Mouse (Mus musculus): ENCODE measurements around the gene Ankrd66. TPM values are rescaled to one million over a fixed set of nuclear protein-coding genes. Genes with fewer than 3 reads are reported as not detected.

Gene Ankrd66
- polyA plus RNA-seq, 1 experiment from 2014 or later = not detected

GRCm38 (mm10) chr17:43518644-43519409 is 24.6 kb downstream of the Ankrd66 start:
- Histone ChIP-seq H3K9ac (ENCODE audit: low read length) (no peak overlapping the region), H3K4me2 (ENCODE audit: low read depth, low read length) (0 out of 2 replicates have a peak overlapping the region, but pooled peaks have one; percentile 7), H3K4me1 (ENCODE audit: control insufficient read depth, insufficient read depth, low read length) (no peaks in the 10 kb centered on the region), H3K4me3 (ENCODE audit: low read length) (no peak overlapping the region), H3K27ac (ENCODE audit: low read length) (no peak overlapping the region), H3K9me3 (replicated peaks; ENCODE audit: control insufficient read depth, low read length) (peaks cover 6% of the 10 kb centered on the region), H3K27me3 (ENCODE audit: control insufficient read depth, insufficient read depth, low read length) (no peaks in the 10 kb centered on the region; the same call in 1 of the 2 replicates), H3K36me3 (ENCODE audit: control insufficient read depth, insufficient read depth) (no peaks in the 10 kb centered on the region)
- ATAC-seq (replicated peaks; ENCODE audit: extremely low read depth, insufficient read depth, low FRiP score) = 0 out of 2 replicates have a peak, but pooled peaks have one; percentile 14
- 24% methylated on average over 18 of the region's 18 CpGs for WGBS

GRCm38 (mm10) chr17:43510782-43511181 is 32.7 kb downstream of the Ankrd66 start:
- H3K4me1 ChIP-seq (ENCODE audit: control insufficient read depth, insufficient read depth, low read length) = no peaks in the 10 kb centered on the region
- H3K4me3 ChIP-seq (ENCODE audit: low read length) = no peak overlapping the region
- no peak for ATAC-seq (replicated peaks; ENCODE audit: extremely low read depth, insufficient read depth, low FRiP score)
- no peaks in the 10 kb centered on the region for H3K36me3 ChIP-seq (ENCODE audit: control insufficient read depth, insufficient read depth)
- no peak overlapping the region for H3K9ac ChIP-seq (ENCODE audit: low read length)
- 80% methylated on average over 4 of the region's 4 CpGs for WGBS
- no peaks in the 10 kb centered on the region for H3K27me3 ChIP-seq (ENCODE audit: control insufficient read depth, insufficient read depth, low read length)
- H3K27ac ChIP-seq (ENCODE audit: low read length) = no peak overlapping the region
- H3K4me2 ChIP-seq (ENCODE audit: low read depth, low read length) = no peak overlapping the region
- peaks cover 6% of the 10 kb centered on the region for H3K9me3 ChIP-seq (replicated peaks; ENCODE audit: control insufficient read depth, low read length)

- H3K27ac ChIP-seq (ENCODE audit: low read length) = no peak overlapping the region
- H3K4me1 ChIP-seq (ENCODE audit: control insufficient read depth, insufficient read depth, low read length) = no peaks in the 10 kb centered on the region
- H3K27me3 ChIP-seq (ENCODE audit: control insufficient read depth, insufficient read depth, low read length) = no peaks in the 10 kb centered on the region
- no peaks in the 10 kb centered on the region for H3K9me3 ChIP-seq (replicated peaks; ENCODE audit: control insufficient read depth, low read length)
- ATAC-seq (replicated peaks; ENCODE audit: extremely low read depth, insufficient read depth, low FRiP score) = no peak
- no peak overlapping the region for H3K4me3 ChIP-seq (ENCODE audit: low read length)
- no peak overlapping the region for H3K9ac ChIP-seq (ENCODE audit: low read length)
- no peaks in the 10 kb centered on the region for H3K36me3 ChIP-seq (ENCODE audit: control insufficient read depth, insufficient read depth)
- H3K4me2 ChIP-seq (ENCODE audit: low read depth, low read length) = no peak overlapping the region
- WGBS = 53% methylated on average over 6 of the region's 6 CpGs
Observed at GRCm38 (mm10) chr17:43504594-43504934, 38.9 kb downstream of the Ankrd66 start.

- H3K27ac ChIP-seq (ENCODE audit: low read length) = no peak overlapping the region
- no peaks in the 10 kb centered on the region for H3K27me3 ChIP-seq (ENCODE audit: control insufficient read depth, insufficient read depth, low read length)
- H3K9me3 ChIP-seq (replicated peaks; ENCODE audit: control insufficient read depth, low read length) = no peaks in the 10 kb centered on the region
- no peaks in the 10 kb centered on the region for H3K36me3 ChIP-seq (ENCODE audit: control insufficient read depth, insufficient read depth)
- no peak overlapping the region for H3K9ac ChIP-seq (ENCODE audit: low read length)
- H3K4me1 ChIP-seq (ENCODE audit: control insufficient read depth, insufficient read depth, low read length) = no peaks in the 10 kb centered on the region
- 47% methylated on average over 4 of the region's 4 CpGs for WGBS
- ATAC-seq (replicated peaks; ENCODE audit: extremely low read depth, insufficient read depth, low FRiP score) = no peak
- no peak overlapping the region for H3K4me2 ChIP-seq (ENCODE audit: low read depth, low read length)
- H3K4me3 ChIP-seq (ENCODE audit: low read length) = no peak overlapping the region
Observed at GRCm38 (mm10) chr17:43503861-43504593, 39.4 kb downstream of the Ankrd66 start.

- 92% methylated on average over 9 of the region's 9 CpGs for WGBS
- no peak within 1 kb of the TSS for H3K27ac ChIP-seq (ENCODE audit: low read length)
- H3K4me1 ChIP-seq (ENCODE audit: control insufficient read depth, insufficient read depth, low read length) = no peaks in the 10 kb centered on the region
- H3K27me3 ChIP-seq (ENCODE audit: control insufficient read depth, insufficient read depth, low read length) = no peaks in the 10 kb centered on the region
- no peak for ATAC-seq (replicated peaks; ENCODE audit: extremely low read depth, insufficient read depth, low FRiP score)
- no peak within 1 kb of the TSS for H3K4me2 ChIP-seq (ENCODE audit: low read depth, low read length)
- no peaks in the 10 kb centered on the region for H3K36me3 ChIP-seq (ENCODE audit: control insufficient read depth, insufficient read depth)
- no peaks in the 10 kb centered on the region for H3K9me3 ChIP-seq (replicated peaks; ENCODE audit: control insufficient read depth, low read length)
- no peak within 1 kb of the TSS for H3K4me3 ChIP-seq (ENCODE audit: low read length)
- H3K9ac ChIP-seq (ENCODE audit: low read length) = no peak within 1 kb of the TSS
Observed at GRCm38 (mm10) chr17:43502592-43502991, 40.8 kb downstream of the Ankrd66 start, which contains the start of gene Mep1a. Mep1a (minus strand) TSS chr17:43502812.

- WGBS = 83% methylated on average over 5 of the region's 5 CpGs
- ATAC-seq (replicated peaks; ENCODE audit: extremely low read depth, insufficient read depth, low FRiP score) = no peak
Observed at GRCm38 (mm10) chr17:43501631-43502030, 41.8 kb downstream of the Ankrd66 start.

GRCm38 (mm10) chr17:43501223-43501622 is 42.2 kb downstream of the Ankrd66 start:
- no peaks in the 10 kb centered on the region for H3K4me1 ChIP-seq (ENCODE audit: control insufficient read depth, insufficient read depth, low read length)
- H3K36me3 ChIP-seq (ENCODE audit: control insufficient read depth, insufficient read depth) = no peaks in the 10 kb centered on the region
- no peaks in the 10 kb centered on the region for H3K9me3 ChIP-seq (replicated peaks; ENCODE audit: control insufficient read depth, low read length)
- no peaks in the 10 kb centered on the region for H3K27me3 ChIP-seq (ENCODE audit: control insufficient read depth, insufficient read depth, low read length)
- H3K4me3 ChIP-seq (ENCODE audit: low read length) = no peak overlapping the region
- ATAC-seq (replicated peaks; ENCODE audit: extremely low read depth, insufficient read depth, low FRiP score) = no peak
- H3K9ac ChIP-seq (ENCODE audit: low read length) = no peak overlapping the region
- H3K4me2 ChIP-seq (ENCODE audit: low read depth, low read length) = no peak overlapping the region
- H3K27ac ChIP-seq (ENCODE audit: low read length) = no peak overlapping the region
- 53% methylated on average over 3 of the region's 3 CpGs for WGBS

More at GRCm38 (mm10) chr17:43501631-43502030, 41.8 kb downstream of the Ankrd66 start:
- Histone ChIP-seq H3K9me3 (replicated peaks; ENCODE audit: control insufficient read depth, low read length) (no peaks in the 10 kb centered on the region), H3K36me3 (ENCODE audit: control insufficient read depth, insufficient read depth) (no peaks in the 10 kb centered on the region), H3K27me3 (ENCODE audit: control insufficient read depth, insufficient read depth, low read length) (no peaks in the 10 kb centered on the region), H3K4me2 (ENCODE audit: low read depth, low read length) (no peak overlapping the region), H3K9ac (ENCODE audit: low read length) (no peak overlapping the region), H3K4me1 (ENCODE audit: control insufficient read depth, insufficient read depth, low read length) (no peaks in the 10 kb centered on the region), H3K27ac (ENCODE audit: low read length) (no peak overlapping the region), H3K4me3 (ENCODE audit: low read length) (no peak overlapping the region)

GRCm38 (mm10) chr17:43500513-43500912 is 42.9 kb downstream of the Ankrd66 start:
- Histone ChIP-seq H3K27ac (ENCODE audit: low read length) (no peak overlapping the region), H3K36me3 (ENCODE audit: control insufficient read depth, insufficient read depth) (no peaks in the 10 kb centered on the region), H3K4me1 (ENCODE audit: control insufficient read depth, insufficient read depth, low read length) (no peaks in the 10 kb centered on the region), H3K4me3 (ENCODE audit: low read length) (no peak overlapping the region), H3K9ac (ENCODE audit: low read length) (no peak overlapping the region), H3K9me3 (replicated peaks; ENCODE audit: control insufficient read depth, low read length) (no peaks in the 10 kb centered on the region), H3K4me2 (ENCODE audit: low read depth, low read length) (no peak overlapping the region), H3K27me3 (ENCODE audit: control insufficient read depth, insufficient read depth, low read length) (no peaks in the 10 kb centered on the region)
- WGBS = 78% methylated on average over 1 of the region's 1 CpGs
- no peak for ATAC-seq (replicated peaks; ENCODE audit: extremely low read depth, insufficient read depth, low FRiP score)

- H3K27ac ChIP-seq (ENCODE audit: low read length) = no peak overlapping the region
- no peaks in the 10 kb centered on the region for H3K36me3 ChIP-seq (ENCODE audit: control insufficient read depth, insufficient read depth)
- H3K27me3 ChIP-seq (ENCODE audit: control insufficient read depth, insufficient read depth, low read length) = no peaks in the 10 kb centered on the region
- no peak overlapping the region for H3K4me2 ChIP-seq (ENCODE audit: low read depth, low read length)
- H3K4me3 ChIP-seq (ENCODE audit: low read length) = no peak overlapping the region
- no peak overlapping the region for H3K9ac ChIP-seq (ENCODE audit: low read length)
- 30% methylated on average over 4 of the region's 4 CpGs for WGBS
- H3K4me1 ChIP-seq (ENCODE audit: control insufficient read depth, insufficient read depth, low read length) = no peaks in the 10 kb centered on the region
- H3K9me3 ChIP-seq (replicated peaks; ENCODE audit: control insufficient read depth, low read length) = no peaks in the 10 kb centered on the region
- 0 out of 2 replicates have a peak, but pooled peaks have one; percentile 28 for ATAC-seq (replicated peaks; ENCODE audit: extremely low read depth, insufficient read depth, low FRiP score)
Observed at GRCm38 (mm10) chr17:43497521-43497920, 45.9 kb downstream of the Ankrd66 start.
